Mouse (Mus musculus): ENCODE data around the gene Vmn2r102. TPM values are rescaled to one million over a fixed set of nuclear protein-coding genes. Genes with fewer than 3 reads are reported as not detected.

Gene Vmn2r102
- polyA plus RNA-seq (2015; fragmentation: Nextera tagmentation; extraction: Ambion mirVana): not detected in 2 replicates

GRCm38 (mm10) chr17:19660028-19660427 lies at the start of gene Vmn2r102:
Gene Vmn2r102 (plus strand): TSS chr17:19660328.
- H3K4me2 ChIP-seq (replicated peaks; ENCODE audit: low read depth, low read length): no peak within 1 kb of the TSS
- no peaks in the 10 kb centered on the region for H3K27me3 ChIP-seq (ENCODE audit: insufficient read depth, low read length)
- H3K4me1 ChIP-seq (ENCODE audit: insufficient read depth, low read length): no peaks in the 10 kb centered on the region
- 0 out of 2 replicates have a peak, but pooled peaks cover 3% of the 10 kb centered on the region for H3K9me3 ChIP-seq (ENCODE audit: low read length)
- H3K27ac ChIP-seq (ENCODE audit: low read length): no peak within 1 kb of the TSS
- no peak within 1 kb of the TSS for H3K4me3 ChIP-seq (ENCODE audit: low read length)
- H3K36me3 ChIP-seq (ENCODE audit: insufficient read depth, low read length): no peaks in the 10 kb centered on the region
- H3K9ac ChIP-seq (replicated peaks; ENCODE audit: low read length): no peak within 1 kb of the TSS
- ATAC-seq (ENCODE audit: low FRiP score, low TSS enrichment): no peak
- WGBS: 70% methylated on average over 2 of the region's 2 CpGs

- Histone ChIP-seq H3K36me3 (ENCODE audit: insufficient read depth, low read length) (no peaks in the 10 kb centered on the region), H3K27me3 (ENCODE audit: insufficient read depth, low read length) (no peaks in the 10 kb centered on the region), H3K4me1 (ENCODE audit: insufficient read depth, low read length) (no peaks in the 10 kb centered on the region), H3K4me2 (replicated peaks; ENCODE audit: low read depth, low read length) (no peak overlapping the region), H3K9ac (replicated peaks; ENCODE audit: low read length) (no peak overlapping the region), H3K27ac (ENCODE audit: low read length) (no peak overlapping the region), H3K4me3 (ENCODE audit: low read length) (no peak overlapping the region), H3K9me3 (ENCODE audit: low read length) (peaks cover 25% of the 10 kb centered on the region)
- 100% methylated on average over 1 of the region's 1 CpGs for WGBS
- ATAC-seq (ENCODE audit: low FRiP score, low TSS enrichment): no peak
Observed at GRCm38 (mm10) chr17:19629328-19629727, 30.8 kb upstream of the Vmn2r102 start.

- WGBS: 71% methylated on average over 3 of the region's 3 CpGs
- no peak overlapping the region for H3K4me3 ChIP-seq (ENCODE audit: low read length)
- no peaks in the 10 kb centered on the region for H3K27me3 ChIP-seq (ENCODE audit: insufficient read depth, low read length)
- H3K36me3 ChIP-seq (ENCODE audit: insufficient read depth, low read length): no peaks in the 10 kb centered on the region
- H3K9me3 ChIP-seq (ENCODE audit: low read length): 0 out of 2 replicates have a peak, but pooled peaks cover 3% of the 10 kb centered on the region
- no peak for ATAC-seq (ENCODE audit: low FRiP score, low TSS enrichment)
- no peak overlapping the region for H3K9ac ChIP-seq (replicated peaks; ENCODE audit: low read length)
- no peaks in the 10 kb centered on the region for H3K4me1 ChIP-seq (ENCODE audit: insufficient read depth, low read length)
- H3K4me2 ChIP-seq (replicated peaks; ENCODE audit: low read depth, low read length): no peak overlapping the region
- no peak overlapping the region for H3K27ac ChIP-seq (ENCODE audit: low read length)
Observed at GRCm38 (mm10) chr17:19658447-19658846, 1.7 kb upstream of the Vmn2r102 start.

- no peak overlapping the region for H3K4me2 ChIP-seq (replicated peaks; ENCODE audit: low read depth, low read length)
- no peak overlapping the region for H3K27ac ChIP-seq (ENCODE audit: low read length)
- H3K4me1 ChIP-seq (ENCODE audit: insufficient read depth, low read length): no peaks in the 10 kb centered on the region
- H3K27me3 ChIP-seq (ENCODE audit: insufficient read depth, low read length): no peaks in the 10 kb centered on the region
- no peaks in the 10 kb centered on the region for H3K36me3 ChIP-seq (ENCODE audit: insufficient read depth, low read length)
- H3K9ac ChIP-seq (replicated peaks; ENCODE audit: low read length): no peak overlapping the region
- ATAC-seq (ENCODE audit: low FRiP score, low TSS enrichment): no peak
- peaks cover 7% of the 10 kb centered on the region; the same call in 1 of the 2 replicates for H3K9me3 ChIP-seq (ENCODE audit: low read length)
- H3K4me3 ChIP-seq (ENCODE audit: low read length): no peak overlapping the region
Observed at GRCm38 (mm10) chr17:19692062-19692461, 31.9 kb downstream of the Vmn2r102 start.

Other genes starting within 250 kb of the Vmn2r102 start
- not detected in 2 replicates for gene Vmn2r100, start 155.6 kb upstream of the Vmn2r102 start, polyA plus RNA-seq (2015; fragmentation: Nextera tagmentation; extraction: Ambion mirVana)
- gene Vmn2r101, start 83.1 kb upstream of the Vmn2r102 start, polyA plus RNA-seq (2015; fragmentation: Nextera tagmentation; extraction: Ambion mirVana): not detected in 2 replicates
- not detected in 2 replicates for gene Vmn2r103, start 113.0 kb downstream of the Vmn2r102 start, polyA plus RNA-seq (2015; fragmentation: Nextera tagmentation; extraction: Ambion mirVana)

All from kidney, embryonic 16.5 days (tissue).